Mouse (Mus musculus): ENCODE results near the gene Ttc23. TPM values are rescaled to one million over a fixed set of nuclear protein-coding genes. Genes with fewer than 3 reads are reported as not detected.

Ttc23 gene
- polyA plus RNA-seq, 1 experiment = 15.3 TPM

GRCm38 (mm10) chr7:67695906-67696305, 48.7 kb downstream of the Ttc23 start:
- no peak for DNase-seq (ENCODE audit: low spot score)

GRCm38 (mm10) chr7:67697892-67698630, 50.9 kb downstream of the Ttc23 start:
- DNase-seq (ENCODE audit: low spot score) = no peak

- DNase-seq (ENCODE audit: low spot score) = no peak
These were observed 52.1 kb downstream of the Ttc23 start for GRCm38 (mm10) chr7:67699301-67699700.

GRCm38 (mm10) chr7:67700846-67701245, 53.6 kb downstream of the Ttc23 start:
- DNase-seq (ENCODE audit: low spot score) = no peak

- DNase-seq (ENCODE audit: low spot score) = no peak
These were observed 54.2 kb downstream of the Ttc23 start for GRCm38 (mm10) chr7:67701252-67701914.

GRCm38 (mm10) chr7:67708160-67708559, 61.0 kb downstream of the Ttc23 start:
- DNase-seq (ENCODE audit: low spot score) = no peak

GRCm38 (mm10) chr7:67710216-67710615, 63.0 kb downstream of the Ttc23 start:
- no peak for DNase-seq (ENCODE audit: low spot score)

GRCm38 (mm10) chr7:67713820-67714510, 66.8 kb downstream of the Ttc23 start:
- DNase-seq (ENCODE audit: low spot score) = no peak

GRCm38 (mm10) chr7:67715176-67715575, 68.0 kb downstream of the Ttc23 start:
- no peak for DNase-seq (ENCODE audit: low spot score)

GRCm38 (mm10) chr7:67716213-67716878, 69.1 kb downstream of the Ttc23 start:
- no peak for DNase-seq (ENCODE audit: low spot score)

- DNase-seq (ENCODE audit: low spot score) = no peak
These were observed 69.7 kb downstream of the Ttc23 start for GRCm38 (mm10) chr7:67716925-67717324.

GRCm38 (mm10) chr7:67717520-67717919, 70.3 kb downstream of the Ttc23 start:
- no peak for DNase-seq (ENCODE audit: low spot score)

GRCm38 (mm10) chr7:67718804-67719203, 71.6 kb downstream of the Ttc23 start:
- no peak for DNase-seq (ENCODE audit: low spot score)

- DNase-seq (ENCODE audit: low spot score) = no peak
These were observed 75.0 kb downstream of the Ttc23 start for GRCm38 (mm10) chr7:67722163-67722562.

GRCm38 (mm10) chr7:67724536-67724935, 77.3 kb downstream of the Ttc23 start:
- DNase-seq (ENCODE audit: low spot score) = no peak

GRCm38 (mm10) chr7:67725016-67725415, 77.8 kb downstream of the Ttc23 start:
- DNase-seq (ENCODE audit: low spot score) = no peak

- no peak for DNase-seq (ENCODE audit: low spot score)
These were observed 81.0 kb downstream of the Ttc23 start for GRCm38 (mm10) chr7:67728203-67728602.

- no peak for DNase-seq (ENCODE audit: low spot score)
These were observed 81.6 kb downstream of the Ttc23 start for GRCm38 (mm10) chr7:67728809-67729208.

- DNase-seq (ENCODE audit: low spot score) = no peak
These were observed 83.4 kb downstream of the Ttc23 start for GRCm38 (mm10) chr7:67730431-67731110.

- DNase-seq (ENCODE audit: low spot score) = no peak
These were observed 85.1 kb downstream of the Ttc23 start for GRCm38 (mm10) chr7:67732276-67732675.

GRCm38 (mm10) chr7:67740382-67740781, 93.2 kb downstream of the Ttc23 start:
- no peak for DNase-seq (ENCODE audit: low spot score)

GRCm38 (mm10) chr7:67740796-67741195, 93.6 kb downstream of the Ttc23 start:
- DNase-seq (ENCODE audit: low spot score) = no peak

All from urinary bladder, adult 2 months (tissue).